Mouse (Mus musculus): ENCODE results near the gene Trmt6. TPM values are rescaled to one million over a fixed set of nuclear protein-coding genes. Genes with fewer than 3 reads are reported as not detected.
A peak's percentile ranks its signal among the peaks of the same experiment; 100 is the strongest.

Trmt6 gene
- polyA plus RNA-seq (2015; fragmentation: Nextera tagmentation; extraction: Ambion mirVana), result 21.6 and 21.8 TPM in 2 replicates

DNA sequence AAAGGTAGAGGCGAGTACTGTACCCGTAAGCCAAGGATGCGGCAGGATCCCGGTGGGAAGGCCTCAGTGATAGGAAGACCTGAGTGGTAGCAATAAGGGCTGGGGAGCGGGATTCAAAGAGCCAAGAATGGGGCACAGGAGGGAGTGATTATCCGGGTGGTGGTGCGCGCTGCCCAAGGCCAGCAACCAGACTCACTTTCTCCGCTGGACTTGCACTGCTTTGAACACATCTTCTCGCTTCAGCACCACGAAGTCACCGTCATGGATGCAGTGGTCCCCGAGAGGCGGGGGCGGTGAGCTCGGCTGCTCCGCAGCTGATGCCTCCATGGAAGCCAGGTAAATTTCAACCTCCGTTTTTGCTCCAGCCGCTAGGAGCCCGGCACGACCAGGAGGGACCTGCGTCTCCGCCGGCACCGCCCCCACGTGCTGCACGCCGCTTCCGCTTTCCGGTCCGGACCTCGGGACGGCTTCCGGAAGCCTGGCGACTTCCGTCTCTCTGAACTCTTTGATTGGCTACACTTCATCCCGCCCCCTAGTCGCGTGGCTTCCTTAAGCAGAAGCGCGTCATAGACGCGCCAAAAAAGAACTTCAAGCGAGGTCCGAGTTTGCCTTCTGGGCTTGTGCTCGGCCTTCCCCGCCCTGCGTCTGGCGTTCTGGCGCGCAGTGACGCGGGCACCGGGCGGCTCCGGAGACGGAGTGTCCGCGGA is at the start of gene Trmt6, which contains the start of gene Mcm8:
TSS of gene Trmt6 (minus strand) at position 448 of the 707 bp plus-strand sequence.
TSS of gene Mcm8 (plus strand) at position 534 of the 707 bp plus-strand sequence.
- Histone ChIP-seq H3K4me1 (replicated peaks; ENCODE audit: control insufficient read depth, insufficient read depth, low read length) (peaks cover 13% of the 10 kb centered on the region), H3K27me3 (ENCODE audit: control insufficient read depth, insufficient read depth, low read depth, low read length) (no peaks in the 10 kb centered on the region), H3K4me3 (ENCODE audit: low read length) (peak within 1 kb of the TSS; percentile 86), H3K36me3 (ENCODE audit: control insufficient read depth, insufficient read depth, low read length) (no peaks in the 10 kb centered on the region), H3K27ac (ENCODE audit: low read length) (peak within 1 kb of the TSS; percentile 78), H3K9ac (ENCODE audit: low read length) (peak within 1 kb of the TSS; percentile 90), H3K9me3 (ENCODE audit: control insufficient read depth, low read length) (no peaks in the 10 kb centered on the region), H3K4me2 (ENCODE audit: low read depth, low read length) (peak within 1 kb of the TSS; percentile 80)
- under 1% methylated on average over 58 of the region's 59 CpGs for WGBS
- peak; percentile 100 for ATAC-seq (ENCODE audit: low read depth)

DNA sequence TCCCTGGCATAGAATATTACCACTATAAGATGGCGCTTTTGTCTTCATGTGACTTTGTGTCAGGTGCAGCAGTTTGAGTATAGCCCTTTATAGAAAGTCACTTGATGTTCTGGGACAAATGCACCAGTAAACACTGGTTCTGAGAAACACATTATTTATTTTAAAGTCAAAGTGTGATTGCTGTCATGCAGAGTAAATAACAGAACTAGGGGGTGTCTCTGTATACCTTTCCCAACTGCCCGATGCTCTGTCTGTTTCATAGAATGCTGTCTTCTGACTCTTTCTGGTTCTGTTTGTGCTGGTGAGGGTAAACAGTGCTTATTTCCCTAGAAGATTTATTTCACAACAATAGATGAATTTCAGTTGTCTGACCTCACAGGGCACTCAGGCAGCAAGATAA is 47.5 kb upstream of the Trmt6 start:
- 89% methylated on average over 2 of the region's 2 CpGs for WGBS
- Histone ChIP-seq H3K36me3 (ENCODE audit: control insufficient read depth, insufficient read depth, low read length) (peaks cover 4% of the 10 kb centered on the region; the same call in 1 of the 2 replicates), H3K27ac (ENCODE audit: low read length) (no peak overlapping the region), H3K4me3 (ENCODE audit: low read length) (no peak overlapping the region), H3K9ac (ENCODE audit: low read length) (no peak overlapping the region), H3K4me1 (replicated peaks; ENCODE audit: control insufficient read depth, insufficient read depth, low read length) (no peaks in the 10 kb centered on the region), H3K4me2 (ENCODE audit: low read depth, low read length) (no peak overlapping the region), H3K9me3 (ENCODE audit: control insufficient read depth, low read length) (no peaks in the 10 kb centered on the region), H3K27me3 (ENCODE audit: control insufficient read depth, insufficient read depth, low read depth, low read length) (no peaks in the 10 kb centered on the region)
- ATAC-seq (ENCODE audit: low read depth), result no peak

DNA sequence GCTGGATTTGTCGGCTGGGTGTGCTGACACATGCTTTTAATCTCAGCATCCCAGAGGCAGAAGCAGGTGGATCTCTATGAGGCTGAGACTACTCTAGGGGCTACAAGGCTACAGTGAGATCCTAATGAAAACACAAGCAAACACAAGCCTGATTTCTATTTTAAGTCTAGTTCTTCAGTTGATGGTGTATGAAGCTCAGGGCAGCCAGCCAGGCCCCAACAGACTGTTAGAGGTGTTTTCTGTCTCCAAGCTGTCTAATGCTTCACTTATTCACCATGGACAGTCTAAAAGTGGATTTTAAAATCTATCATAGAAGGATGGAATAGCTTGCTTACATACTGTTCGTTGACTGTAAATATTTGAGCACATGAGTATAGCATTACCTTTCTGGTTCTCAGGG is 45.6 kb upstream of the Trmt6 start:
- H3K4me2 ChIP-seq (ENCODE audit: low read depth, low read length), result no peak overlapping the region
- H3K4me1 ChIP-seq (replicated peaks; ENCODE audit: control insufficient read depth, insufficient read depth, low read length), result no peaks in the 10 kb centered on the region
- H3K4me3 ChIP-seq (ENCODE audit: low read length), result no peak overlapping the region
- no peak overlapping the region for H3K27ac ChIP-seq (ENCODE audit: low read length)
- peaks cover 4% of the 10 kb centered on the region; the same call in 1 of the 2 replicates for H3K36me3 ChIP-seq (ENCODE audit: control insufficient read depth, insufficient read depth, low read length)
- no peak for ATAC-seq (ENCODE audit: low read depth)
- no peak overlapping the region for H3K9ac ChIP-seq (ENCODE audit: low read length)
- no peaks in the 10 kb centered on the region for H3K27me3 ChIP-seq (ENCODE audit: control insufficient read depth, insufficient read depth, low read depth, low read length)
- H3K9me3 ChIP-seq (ENCODE audit: control insufficient read depth, low read length), result no peaks in the 10 kb centered on the region
- 87% methylated on average over 2 of the region's 2 CpGs for WGBS

DNA sequence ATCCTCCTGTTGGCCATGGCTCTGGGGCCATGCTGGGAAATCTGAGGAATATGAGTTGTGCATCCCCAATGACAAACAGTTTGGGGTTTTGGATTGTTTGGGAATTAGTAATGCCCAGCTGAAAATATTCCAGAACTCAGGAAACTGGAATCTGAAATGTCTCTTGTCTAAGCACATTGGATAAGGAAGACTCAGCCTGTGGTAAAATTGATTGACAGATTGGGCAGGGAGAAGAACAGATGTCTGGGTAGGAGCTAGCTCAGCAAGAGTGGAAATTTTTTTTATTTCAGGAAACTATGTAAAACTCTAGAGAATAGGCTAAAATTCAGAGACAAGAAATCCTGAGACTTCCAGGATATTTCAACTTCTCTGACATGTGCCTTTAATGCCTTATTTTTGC is 44.6 kb upstream of the Trmt6 start:
- no peak overlapping the region for H3K4me3 ChIP-seq (ENCODE audit: low read length)
- no peak overlapping the region for H3K4me2 ChIP-seq (ENCODE audit: low read depth, low read length)
- no peaks in the 10 kb centered on the region for H3K9me3 ChIP-seq (ENCODE audit: control insufficient read depth, low read length)
- H3K27ac ChIP-seq (ENCODE audit: low read length), result no peak overlapping the region
- no peaks in the 10 kb centered on the region for H3K27me3 ChIP-seq (ENCODE audit: control insufficient read depth, insufficient read depth, low read depth, low read length)
- H3K4me1 ChIP-seq (replicated peaks; ENCODE audit: control insufficient read depth, insufficient read depth, low read length), result no peaks in the 10 kb centered on the region
- peaks cover 4% of the 10 kb centered on the region; the same call in 1 of the 2 replicates for H3K36me3 ChIP-seq (ENCODE audit: control insufficient read depth, insufficient read depth, low read length)
- no peak for ATAC-seq (ENCODE audit: low read depth)
- no peak overlapping the region for H3K9ac ChIP-seq (ENCODE audit: low read length)

DNA sequence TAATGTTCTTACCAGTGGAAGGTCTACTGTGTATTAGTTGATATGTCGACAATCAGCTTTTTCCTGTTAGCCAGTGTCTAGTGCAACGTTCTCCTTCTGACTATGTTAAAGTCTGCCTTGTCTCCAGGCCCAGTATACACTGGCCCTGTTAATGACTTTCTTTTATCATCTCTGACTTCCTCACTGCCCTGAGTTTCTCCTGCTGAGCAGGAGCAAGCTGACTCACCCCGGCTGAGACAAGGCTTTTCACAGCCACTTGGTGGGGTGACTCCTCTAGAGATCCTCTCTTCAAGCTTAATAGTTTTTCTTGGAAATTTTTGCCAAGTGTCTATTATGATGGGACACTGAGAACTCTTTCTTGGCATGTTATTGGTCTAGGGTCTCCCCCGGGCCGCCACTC is 40.5 kb upstream of the Trmt6 start:
- Histone ChIP-seq H3K36me3 (ENCODE audit: control insufficient read depth, insufficient read depth, low read length) (peaks cover 1% of the 10 kb centered on the region; the same call in 1 of the 2 replicates), H3K9me3 (ENCODE audit: control insufficient read depth, low read length) (no peaks in the 10 kb centered on the region), H3K9ac (ENCODE audit: low read length) (no peak overlapping the region), H3K4me2 (ENCODE audit: low read depth, low read length) (no peak overlapping the region), H3K27ac (ENCODE audit: low read length) (no peak overlapping the region), H3K4me1 (replicated peaks; ENCODE audit: control insufficient read depth, insufficient read depth, low read length) (no peaks in the 10 kb centered on the region), H3K4me3 (ENCODE audit: low read length) (no peak overlapping the region), H3K27me3 (ENCODE audit: control insufficient read depth, insufficient read depth, low read depth, low read length) (no peaks in the 10 kb centered on the region)
- 81% methylated on average over 5 of the region's 5 CpGs for WGBS
- no peak for ATAC-seq (ENCODE audit: low read depth)

DNA sequence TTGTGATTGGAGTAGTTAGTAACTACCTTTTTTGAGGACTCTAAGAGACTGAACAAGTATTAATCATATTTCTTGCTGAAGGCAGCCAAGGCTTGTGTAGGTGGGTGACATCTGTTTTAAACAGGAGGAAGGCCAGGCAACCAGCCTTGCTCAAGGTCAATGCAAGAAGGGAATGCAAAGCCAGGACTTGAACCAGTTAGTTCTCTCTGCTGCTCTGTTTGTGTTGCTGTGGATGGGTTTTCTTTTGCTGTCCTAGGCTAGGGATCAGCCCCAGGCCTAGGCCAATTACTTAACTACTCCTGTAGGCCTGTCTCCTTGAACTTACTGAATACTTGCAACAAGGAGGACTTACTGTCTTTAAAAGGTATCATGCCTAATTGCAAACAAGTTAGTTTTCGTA is 37.2 kb upstream of the Trmt6 start:
- Histone ChIP-seq H3K4me3 (ENCODE audit: low read length) (no peak overlapping the region), H3K9me3 (ENCODE audit: control insufficient read depth, low read length) (no peaks in the 10 kb centered on the region), H3K9ac (ENCODE audit: low read length) (no peak overlapping the region), H3K4me1 (replicated peaks; ENCODE audit: control insufficient read depth, insufficient read depth, low read length) (peaks cover 4% of the 10 kb centered on the region; the same call in 1 of the 2 replicates), H3K27ac (ENCODE audit: low read length) (no peak overlapping the region), H3K4me2 (ENCODE audit: low read depth, low read length) (no peak overlapping the region), H3K36me3 (ENCODE audit: control insufficient read depth, insufficient read depth, low read length) (peaks cover 8% of the 10 kb centered on the region), H3K27me3 (ENCODE audit: control insufficient read depth, insufficient read depth, low read depth, low read length) (no peaks in the 10 kb centered on the region)
- 86% methylated on average over 1 of the region's 1 CpGs for WGBS
- no peak for ATAC-seq (ENCODE audit: low read depth)

DNA sequence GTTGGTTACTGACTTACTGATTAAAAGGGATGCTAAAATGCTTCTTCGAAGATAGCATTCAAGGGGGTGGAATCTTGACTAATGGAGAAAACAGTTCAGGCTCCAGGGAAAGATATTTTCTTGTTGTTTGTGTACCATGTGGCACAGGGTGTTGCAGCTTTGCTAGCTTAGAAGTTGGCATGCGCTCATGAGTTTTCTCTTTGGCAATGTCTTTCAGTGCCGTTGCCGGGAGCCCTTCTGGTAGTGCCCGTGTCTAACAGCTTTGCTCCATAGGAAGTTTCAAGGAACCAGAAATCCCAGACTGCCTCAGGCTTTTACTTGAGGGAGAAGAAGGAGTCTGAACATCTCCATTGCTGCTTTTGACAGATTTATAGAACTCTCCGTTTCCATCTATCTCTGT is 33.3 kb upstream of the Trmt6 start:
- H3K27me3 ChIP-seq (ENCODE audit: control insufficient read depth, insufficient read depth, low read depth, low read length), result no peaks in the 10 kb centered on the region
- no peak for ATAC-seq (ENCODE audit: low read depth)
- no peaks in the 10 kb centered on the region for H3K9me3 ChIP-seq (ENCODE audit: control insufficient read depth, low read length)
- peaks cover 8% of the 10 kb centered on the region for H3K36me3 ChIP-seq (ENCODE audit: control insufficient read depth, insufficient read depth, low read length)
- peaks cover 11% of the 10 kb centered on the region for H3K4me1 ChIP-seq (replicated peaks; ENCODE audit: control insufficient read depth, insufficient read depth, low read length)
- H3K9ac ChIP-seq (ENCODE audit: low read length), result no peak overlapping the region
- H3K4me2 ChIP-seq (ENCODE audit: low read depth, low read length), result no peak overlapping the region
- WGBS, result 90% methylated on average over 6 of the region's 6 CpGs
- H3K4me3 ChIP-seq (ENCODE audit: low read length), result no peak overlapping the region
- H3K27ac ChIP-seq (ENCODE audit: low read length), result no peak overlapping the region

DNA sequence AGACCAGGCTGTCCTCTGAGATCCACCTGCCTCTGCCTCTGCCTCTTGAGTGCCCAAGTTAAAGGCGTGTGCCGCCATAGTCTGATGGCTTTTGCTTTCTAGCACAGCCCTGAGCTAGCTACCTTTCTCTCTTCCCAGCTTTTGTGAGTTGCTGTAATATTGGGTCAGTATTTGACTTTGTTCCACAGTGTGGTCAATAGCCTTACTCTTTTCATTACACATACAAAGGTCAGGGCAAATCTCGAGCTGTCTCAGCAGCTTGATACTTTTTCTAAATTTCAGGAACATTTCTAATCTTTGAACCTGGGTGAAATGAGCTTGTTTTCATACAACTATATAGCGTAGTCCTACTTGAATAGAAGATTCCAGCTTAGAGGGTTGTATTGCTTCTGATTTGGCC is 32.5 kb upstream of the Trmt6 start:
- Histone ChIP-seq H3K27ac (ENCODE audit: low read length) (no peak overlapping the region), H3K4me1 (replicated peaks; ENCODE audit: control insufficient read depth, insufficient read depth, low read length) (peaks cover 11% of the 10 kb centered on the region), H3K4me2 (ENCODE audit: low read depth, low read length) (peak overlapping the region; percentile 85; the same call in 1 of the 2 replicates), H3K9me3 (ENCODE audit: control insufficient read depth, low read length) (no peaks in the 10 kb centered on the region), H3K27me3 (ENCODE audit: control insufficient read depth, insufficient read depth, low read depth, low read length) (no peaks in the 10 kb centered on the region), H3K36me3 (ENCODE audit: control insufficient read depth, insufficient read depth, low read length) (peaks cover 8% of the 10 kb centered on the region), H3K9ac (ENCODE audit: low read length) (no peak overlapping the region), H3K4me3 (ENCODE audit: low read length) (no peak overlapping the region)
- WGBS, result 92% methylated on average over 4 of the region's 4 CpGs
- ATAC-seq (ENCODE audit: low read depth), result no peak

DNA sequence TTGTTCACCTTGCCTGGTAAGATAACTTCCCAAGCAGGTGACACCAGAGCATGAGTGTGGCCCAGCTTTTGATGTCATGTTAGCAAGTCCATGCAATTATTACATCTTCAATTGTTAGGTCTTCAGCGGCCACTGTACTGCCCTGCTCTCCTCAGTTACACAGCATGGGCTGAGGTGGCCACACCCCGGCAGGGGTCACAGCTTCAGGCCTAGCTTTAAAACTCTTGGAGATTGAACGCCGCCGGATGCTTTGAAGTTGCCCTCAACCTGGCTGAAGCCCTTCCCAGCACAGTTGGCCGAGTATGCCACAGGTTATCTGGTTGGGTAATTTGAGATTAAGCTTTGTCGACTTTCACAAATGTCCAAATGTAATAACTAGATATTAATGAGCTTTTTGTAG is 31.7 kb upstream of the Trmt6 start:
- peak overlapping the region; percentile 85 for H3K4me2 ChIP-seq (ENCODE audit: low read depth, low read length)
- H3K36me3 ChIP-seq (ENCODE audit: control insufficient read depth, insufficient read depth, low read length), result peaks cover 8% of the 10 kb centered on the region
- ATAC-seq (ENCODE audit: low read depth), result 0 out of 2 replicates have a peak, but pooled peaks have one; percentile 10
- no peaks in the 10 kb centered on the region for H3K9me3 ChIP-seq (ENCODE audit: control insufficient read depth, low read length)
- H3K4me1 ChIP-seq (replicated peaks; ENCODE audit: control insufficient read depth, insufficient read depth, low read length), result peaks cover 11% of the 10 kb centered on the region
- 17% methylated on average over 7 of the region's 7 CpGs for WGBS
- H3K4me3 ChIP-seq (ENCODE audit: low read length), result peak overlapping the region; percentile 98
- no peaks in the 10 kb centered on the region for H3K27me3 ChIP-seq (ENCODE audit: control insufficient read depth, insufficient read depth, low read depth, low read length)
- no peak overlapping the region for H3K27ac ChIP-seq (ENCODE audit: low read length)
- peak overlapping the region; percentile 91 for H3K9ac ChIP-seq (ENCODE audit: low read length)
